Comparison of ENCODE assay signal across 14 mouse cellular contexts in genomic region chr12:104835369-104836094, GRCm38 (mm10). TPM values are rescaled to one million over a fixed set of nuclear protein-coding genes. Genes with fewer than 3 reads are reported as not detected.
DNase-seq lines count a peak whose midpoint lies in the region; ATAC-seq and TF ChIP-seq lines count a peak whose summit lies in the region.
"Had no signal": no experiment of that assay in that cellular context is flagged by ENCODE, and none has a peak within 500 bp of the region (broad histone marks: within the 10 kb centered on the region; RNA-seq: fewer than 3 reads in every experiment).

No protein-coding gene starts in this region.

- no peak overlapping the region for H3K9ac ChIP-seq in neural tube, embryonic 13.5 days
- peak overlapping the region; percentile 23; the same call in 1 of the 2 replicates for H3K9ac ChIP-seq in hindbrain, embryonic 12.5 days
- no peak overlapping the region for H3K9ac ChIP-seq in stomach, postnatal 0 days (ENCODE audit: low read length)
- H3K9ac ChIP-seq: heart, embryonic 13.5 days had no signal

- no peaks in the 10 kb centered on the region; the same call in none of the 2 replicates for H3K27me3 ChIP-seq in neural tube, embryonic 13.5 days
- H3K27me3 ChIP-seq in hindbrain, embryonic 12.5 days, result 0 out of 2 replicates have a peak, but pooled peaks cover 3% of the 10 kb centered on the region
- no peaks in the 10 kb centered on the region for H3K27me3 ChIP-seq in stomach, postnatal 0 days (ENCODE audit: control insufficient read depth, insufficient read depth, low read length)
- H3K27me3 ChIP-seq in limb, embryonic 10.5 days (ENCODE audit: low read depth, poor library complexity, severe bottlenecking), result no peaks in the 10 kb centered on the region

- no peaks in the 10 kb centered on the region for H3K9me3 ChIP-seq in neural tube, embryonic 13.5 days
- no peaks in the 10 kb centered on the region for H3K9me3 ChIP-seq in hindbrain, embryonic 12.5 days (replicated peaks)
- H3K9me3 ChIP-seq in stomach, postnatal 0 days (ENCODE audit: control insufficient read depth, low read length), result no peaks in the 10 kb centered on the region
- H3K9me3 ChIP-seq in limb, embryonic 10.5 days (replicated peaks), result no peaks in the 10 kb centered on the region
- H3K9me3 ChIP-seq: heart, embryonic 13.5 days had no signal

- no peak for TF ChIP-seq EP300 in stomach, postnatal 0 days (optimal IDR thresholded peaks at IDR 0.05)

- H3K4me2 ChIP-seq in neural tube, embryonic 13.5 days, result no peak overlapping the region
- no peak overlapping the region for H3K4me2 ChIP-seq in hindbrain, embryonic 12.5 days (replicated peaks)
- H3K4me2 ChIP-seq in stomach, postnatal 0 days (replicated peaks; ENCODE audit: low read depth), result no peak overlapping the region
- H3K4me2 ChIP-seq: heart, embryonic 13.5 days; liver, embryonic 11.5 days had no signal

- H3K4me3 ChIP-seq in neural tube, embryonic 13.5 days, result no peak overlapping the region
- no peak overlapping the region for H3K4me3 ChIP-seq in hindbrain, embryonic 12.5 days
- no peak overlapping the region for H3K4me3 ChIP-seq in stomach, postnatal 0 days (ENCODE audit: low read depth, low read length)
- no peak overlapping the region for H3K4me3 ChIP-seq in limb, embryonic 10.5 days
- H3K4me3 ChIP-seq: heart, embryonic 13.5 days had no signal

- 61% methylated on average over 19 of the region's 19 CpGs for WGBS in neural tube, embryonic 13.5 days
- 62% methylated on average over 19 of the region's 19 CpGs for WGBS in hindbrain, embryonic 12.5 days
- 60% methylated on average over 19 of the region's 19 CpGs for WGBS in stomach, postnatal 0 days
- WGBS in limb, embryonic 10.5 days, result 79% methylated on average over 19 of the region's 19 CpGs

- ATAC-seq in neural tube, embryonic 13.5 days (ENCODE audit: low read depth), result peak; percentile 20; the same call in 1 of the 2 replicates
- peak; percentile 18; the same call in 1 of the 2 replicates for ATAC-seq in hindbrain, embryonic 12.5 days (ENCODE audit: low FRiP score)
- peak; percentile 19 for ATAC-seq in megakaryocyte, adult 5-6 weeks (ENCODE audit: poor library complexity, severe bottlenecking)
- peak; percentile 58 for ATAC-seq in stomach, postnatal 0 days (ENCODE audit: low FRiP score, low TSS enrichment)
- ATAC-seq: lung, postnatal 0 days had no signal

- no peak overlapping the region for H3K27ac ChIP-seq in neural tube, embryonic 13.5 days (replicated peaks)
- 0 out of 2 replicates have a peak overlapping the region, but pooled peaks have one; percentile 12 for H3K27ac ChIP-seq in hindbrain, embryonic 12.5 days
- 0 out of 2 replicates have a peak overlapping the region, but pooled peaks have one; percentile 18 for H3K27ac ChIP-seq in stomach, postnatal 0 days (replicated peaks)
- H3K27ac ChIP-seq in limb, embryonic 10.5 days, result no peak overlapping the region
- H3K27ac ChIP-seq: heart, embryonic 13.5 days had no signal

- H3K36me3 ChIP-seq in neural tube, embryonic 13.5 days, result no peaks in the 10 kb centered on the region
- no peaks in the 10 kb centered on the region for H3K36me3 ChIP-seq in hindbrain, embryonic 12.5 days
- no peaks in the 10 kb centered on the region for H3K36me3 ChIP-seq in stomach, postnatal 0 days (ENCODE audit: control insufficient read depth, insufficient read depth, low read length)
- no peaks in the 10 kb centered on the region for H3K36me3 ChIP-seq in limb, embryonic 10.5 days
- H3K36me3 ChIP-seq: heart, embryonic 13.5 days had no signal

- no peak for TF ChIP-seq CTCF in stomach, postnatal 0 days (IDR thresholded peaks at IDR 0.05; ENCODE audit: low read depth)

- H3K4me1 ChIP-seq in neural tube, embryonic 13.5 days (replicated peaks), result peaks cover 11% of the 10 kb centered on the region
- H3K4me1 ChIP-seq in hindbrain, embryonic 12.5 days, result peaks cover 22% of the 10 kb centered on the region
- H3K4me1 ChIP-seq in stomach, postnatal 0 days (replicated peaks; ENCODE audit: control insufficient read depth, insufficient read depth), result no peaks in the 10 kb centered on the region; the same call in 1 of the 2 replicates
- peaks cover 33% of the 10 kb centered on the region for H3K4me1 ChIP-seq in limb, embryonic 10.5 days

- DNase-seq in neural tube, embryonic 10.5 days (ENCODE audit: extremely low spot score, low spot score), result no peak
- DNase-seq in stomach, postnatal 0 days (ENCODE audit: low spot score), result no peak
- DNase-seq in limb, embryonic 10.5 days (ENCODE audit: low spot score), result no peak
- no peak for DNase-seq in cerebellum, adult 9-11 months
- DNase-seq: adrenal gland, postnatal 10 days; gastrocnemius, postnatal 10 days; kidney, postnatal 14 days had no signal

RNA-seq across cellular contexts. Expression of gene Clmn, which starts 29.3 kb away (rescaled TPM):
- 1.1 and 1.2 TPM in 2 replicates for polyA plus RNA-seq in neural tube, embryonic 13.5 days (2015; fragmentation: Nextera tagmentation; extraction: Ambion mirVana)
- polyA plus RNA-seq in hindbrain, embryonic 12.5 days (2016; fragmentation: Nextera tagmentation; extraction: Ambion mirVana), result 2.8 and 4.1 TPM in 2 replicates
- total RNA-seq in megakaryocyte, adult 5-6 weeks (2015), result 0.22 and 0.46 TPM in 2 replicates
- 0.04 TPM in 1 of 2 replicates, not detected in the other for total RNA-seq in megakaryocyte, adult 5-6 weeks (2017)
- polyA plus RNA-seq in stomach, postnatal 0 days (2015; fragmentation: Nextera tagmentation; extraction: Ambion mirVana), result 5.5 and 8.0 TPM in 2 replicates
- polyA plus RNA-seq in limb, embryonic 10.5 days (2016; fragmentation: Nextera tagmentation; extraction: Ambion mirVana), result 2.0 and 3.0 TPM in 2 replicates
- total RNA-seq: monocyte, adult 5-6 weeks had no signal

Comparison
In these comparisons a context has a peak if more than half of its experiments do, and no peak if none do; other contexts are left out.
1. H3K27ac ChIP-seq: peak in hindbrain, embryonic 12.5 days (single experiment) and stomach, postnatal 0 days (single experiment); none in neural tube, embryonic 13.5 days (single experiment) and limb, embryonic 10.5 days (single experiment).
2. Peak in every context shown above with its lines, with median percentiles within 50 percentile points of each other: ATAC-seq.